Mouse (Mus musculus): ENCODE measurements at regions not wholly inside any gene's neighbourhood (a gene's known extent, or its start where the extent isn't known, plus 50 kb on each side); places are given as distances from the start of the nearest gene placed in this dataset.

DNA sequence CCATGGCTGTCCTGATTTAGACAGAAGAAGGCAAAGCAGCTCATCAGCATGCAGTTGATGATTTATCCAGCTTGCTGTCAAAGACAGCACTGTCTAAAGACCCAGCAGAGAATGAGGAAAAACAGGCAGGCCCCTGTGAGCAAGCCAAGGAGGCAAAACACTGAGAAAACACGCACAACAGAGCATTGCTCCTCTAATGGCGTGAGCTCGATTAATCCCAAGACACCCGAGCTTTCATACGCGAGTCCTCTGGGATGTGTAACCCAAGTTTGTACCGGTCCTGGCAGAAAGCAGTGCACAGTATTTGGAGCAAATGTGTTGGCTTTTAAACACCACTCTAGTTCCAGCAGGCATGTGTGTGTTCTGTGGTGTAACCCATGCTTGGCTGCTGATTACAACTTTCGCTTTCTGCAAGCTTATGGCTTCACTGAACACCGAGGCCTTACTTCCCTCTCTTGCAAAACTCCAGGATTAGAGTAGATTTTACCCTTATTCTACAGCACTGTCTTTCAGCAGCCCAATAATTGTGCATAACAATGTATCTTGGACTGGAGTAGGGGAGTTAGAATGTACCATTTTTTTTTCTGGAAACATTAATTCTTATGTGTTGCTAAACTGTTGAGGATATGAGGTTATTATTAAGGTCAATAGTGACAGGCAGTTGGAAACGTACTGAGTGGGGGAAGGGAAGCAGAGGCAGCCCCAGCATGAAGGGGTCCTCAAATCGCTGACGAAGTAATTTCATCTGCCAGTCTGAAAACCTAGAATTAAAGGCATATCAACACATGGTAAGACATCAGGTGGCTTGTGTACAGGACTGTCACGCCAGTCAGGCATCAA, 52.0 kb upstream of the Skap2 start:
- Histone ChIP-seq H3K27me3 (ENCODE audit: control insufficient read depth, insufficient read depth, low read length) (no peaks in the 10 kb centered on the region), H3K4me3 (no peak overlapping the region), H3K79me2 (replicated peaks; ENCODE audit: control insufficient read depth, insufficient read depth, low read length) (no peaks in the 10 kb centered on the region), H3K9ac (ENCODE audit: low read depth, low read length) (no peak overlapping the region), H3K27ac (peak overlapping the region; percentile 15; the same call in 1 of the 2 replicates), H3K4me1 (ENCODE audit: control insufficient read depth, insufficient read depth, low read length) (no peaks in the 10 kb centered on the region; the same call in 1 of the 2 replicates), H3K36me3 (ENCODE audit: control insufficient read depth, insufficient read depth, low read length) (no peaks in the 10 kb centered on the region)
- intact Hi-C loops (cut with DNase I), result no loop called here
- DNase-seq, result peak; percentile 27 to 52
- TF ChIP-seq CTCF (IDR thresholded peaks at IDR 0.05), result no peak
- no peak for TF ChIP-seq POLR2A (IDR thresholded peaks at IDR 0.05; ENCODE audit: insufficient read depth, low read depth, low read length)
- TF ChIP-seq EP300 (IDR thresholded peaks at IDR 0.05; ENCODE audit: insufficient read depth, low read depth, low read length), result no peak
- WGBS, result 66% methylated on average over 13 of the region's 13 CpGs
